Mouse (Mus musculus) MEL (cell line): Measurements from ENCODE around the gene Ndst4. TPM values are rescaled to one million over a fixed set of nuclear protein-coding genes. Genes with fewer than 3 reads are reported as not detected.

Experiments used
- DNase-seq: peaks from one replicate; pipeline ENCODE4 v3.0.0; 2011; ENCODE audit warnings: low read depth, low spot score
- H3K27ac ChIP-seq: 2 replicates; pipeline ENCODE4 v1.5.1; 2012; ENCODE audit warnings: low read depth, mild to moderate bottlenecking, control low read depth, low read length, moderate library complexity; ENCODE audit not compliant: control insufficient read depth
- H3K27me3 ChIP-seq, 2 experiments: fragments of 150-350 bp in 1 of 2; sonication (generic) in 1 of 2; 2 replicates each; pipeline ENCODE4 v1.6.1; 2012; ENCODE audit warnings: low read length in 2 of 2, mild to moderate bottlenecking in 2 of 2, improper control_type of control experiment in 1 of 2, moderate library complexity in 1 of 2; ENCODE audit not compliant: insufficient read depth in 2 of 2, control insufficient read depth in 1 of 2
- H3K36me3 ChIP-seq, 2 experiments: 2 replicates each; pipeline ENCODE4 v1.6.1; 2012 to 2014; ENCODE audit warnings: low read length in 2 of 2, improper control_type of control experiment in 1 of 2, inconsistent platforms in 1 of 2, mild to moderate bottlenecking in 1 of 2; ENCODE audit not compliant: insufficient read depth in 2 of 2, control insufficient read depth in 1 of 2
- H3K4me1 ChIP-seq, 2 experiments: fragments of 150-350 bp in 1 of 2; sonication (generic) in 1 of 2; 2 replicates each; pipeline ENCODE4 v1.6.1; 2012; ENCODE audit warnings: low read length in 2 of 2, improper control_type of control experiment in 1 of 2, mild to moderate bottlenecking in 1 of 2; ENCODE audit not compliant: insufficient read depth in 2 of 2, control insufficient read depth in 1 of 2
- H3K4me3 ChIP-seq, 2 experiments: fragments of 150-350 bp in 1 of 2; sonication (generic) in 1 of 2; 2 replicates each; pipeline ENCODE4 v1.5.1; 2012; ENCODE audit warnings: low read depth in 2 of 2, low read length in 2 of 2, mild to moderate bottlenecking in 2 of 2, moderate library complexity in 2 of 2, control low read depth in 1 of 2, improper control_type of control experiment in 1 of 2; ENCODE audit not compliant: control insufficient read depth in 1 of 2, insufficient read depth in 1 of 2
- H3K79me2 ChIP-seq: 2 replicates; pipeline ENCODE4 v1.6.1; 2012; ENCODE audit warnings: mild to moderate bottlenecking, low read length, moderate library complexity; ENCODE audit not compliant: control insufficient read depth, poor library complexity, insufficient read depth
- H3K9ac ChIP-seq: 2 replicates; pipeline ENCODE4 v1.6.1; 2012; ENCODE audit warnings: low read depth, mild to moderate bottlenecking, control low read depth, low read length, moderate library complexity; ENCODE audit not compliant: control insufficient read depth, poor library complexity, severe bottlenecking
- H3K9me3 ChIP-seq: fragments of 150-350 bp; sonication (generic); replicated peaks from 2 replicates; pipeline ENCODE4 v1.6.1; 2012; ENCODE audit warnings: mild to moderate bottlenecking, low read length, improper control_type of control experiment, moderate library complexity; ENCODE audit not compliant: insufficient read depth
- BHLHE40 ChIP-seq: IDR thresholded peaks from 2 replicates; pipeline ENCODE4 v1.6.1; 2012; ENCODE audit warnings: low read depth, mild to moderate bottlenecking, inconsistent platforms, low read length, improper control_type of control experiment, borderline replicate concordance
- CHD2 ChIP-seq: IDR thresholded peaks from 2 replicates; pipeline ENCODE4 v1.6.1; 2011; ENCODE audit warnings: low read length, improper control_type of control experiment
- E2F4 ChIP-seq: IDR thresholded peaks from 2 replicates; pipeline ENCODE4 v1.6.1; 2011; ENCODE audit warnings: low read depth, low read length, improper control_type of control experiment, borderline replicate concordance
- ELF1 ChIP-seq: IDR thresholded peaks from 2 replicates; pipeline ENCODE4 v1.6.1; 2014; ENCODE audit warnings: low read depth, mild to moderate bottlenecking, inconsistent platforms, low read length, improper control_type of control experiment, moderate library complexity
- EP300 ChIP-seq, 2 experiments: IDR thresholded peaks; 2 replicates each; pipeline ENCODE4 v1.6.1; 2011; ENCODE audit warnings: improper control_type of control experiment in 2 of 2, low read length in 2 of 2, low read depth in 1 of 2, mild to moderate bottlenecking in 1 of 2
- ETS1 ChIP-seq: IDR thresholded peaks from 2 replicates; pipeline ENCODE4 v1.6.1; 2012; ENCODE audit warnings: low read depth, mild to moderate bottlenecking, inconsistent platforms, low read length, improper control_type of control experiment, moderate library complexity
- GATA1 ChIP-seq: IDR thresholded peaks from 2 replicates; pipeline ENCODE4 v1.6.1; 2011; ENCODE audit warnings: low read depth, low read length, improper control_type of control experiment
- HCFC1 ChIP-seq: IDR thresholded peaks from 2 replicates; pipeline ENCODE4 v1.6.1; 2012; ENCODE audit warnings: low read depth, mild to moderate bottlenecking, inconsistent platforms, low read length, improper control_type of control experiment, moderate library complexity
- KAT2A ChIP-seq: conservative IDR thresholded peaks from 2 replicates; pipeline ENCODE4 v1.6.1; 2012; ENCODE audit warnings: low read depth, low read length, improper control_type of control experiment, inconsistent platforms
- MAX ChIP-seq: IDR thresholded peaks from 2 replicates; pipeline ENCODE4 v1.6.1; 2011; ENCODE audit warnings: low read length, improper control_type of control experiment
- MEF2A ChIP-seq: IDR thresholded peaks from 2 replicates; pipeline ENCODE4 v1.6.1; 2014; ENCODE audit warnings: low read depth, mild to moderate bottlenecking, inconsistent platforms, low read length, improper control_type of control experiment; ENCODE audit not compliant: poor library complexity, insufficient replicate concordance, severe bottlenecking; ENCODE audit errors: extremely low read depth
- MYB ChIP-seq: IDR thresholded peaks from 2 replicates; pipeline ENCODE4 v1.6.1; 2011; ENCODE audit warnings: mild to moderate bottlenecking, low read depth, low read length, improper control_type of control experiment
- NRF1 ChIP-seq: IDR thresholded peaks from 2 replicates; pipeline ENCODE4 v1.6.1; 2014; ENCODE audit warnings: low read depth, mild to moderate bottlenecking, inconsistent platforms, low read length, improper control_type of control experiment, moderate library complexity; ENCODE audit not compliant: poor library complexity, insufficient read depth, severe bottlenecking
- RAD21 ChIP-seq: IDR thresholded peaks from 2 replicates; pipeline ENCODE4 v1.6.1; 2011; ENCODE audit warnings: mild to moderate bottlenecking, low read depth, low read length, improper control_type of control experiment
- SMC3 ChIP-seq: IDR thresholded peaks from 2 replicates; pipeline ENCODE4 v1.6.1; 2011; ENCODE audit warnings: low read depth, low read length, improper control_type of control experiment
- USF1 ChIP-seq: IDR thresholded peaks from 2 replicates; pipeline ENCODE4 v1.6.1; 2014; ENCODE audit warnings: low read depth, mild to moderate bottlenecking, inconsistent platforms, low read length, improper control_type of control experiment, moderate library complexity
- USF2 ChIP-seq, 2 experiments: IDR thresholded peaks; 2 replicates each; pipeline ENCODE4 v1.6.1; 2011 to 2012; ENCODE audit warnings: improper control_type of control experiment in 2 of 2, low read length in 2 of 2, borderline replicate concordance in 1 of 2, inconsistent platforms in 1 of 2, low read depth in 1 of 2, mild to moderate bottlenecking in 1 of 2; ENCODE audit not compliant: insufficient read depth in 1 of 2
- ZC3H11A ChIP-seq: IDR thresholded peaks from 2 replicates; pipeline ENCODE4 v1.6.1; 2012; ENCODE audit warnings: low read depth, mild to moderate bottlenecking, inconsistent platforms, low read length, improper control_type of control experiment
- ZNF384 ChIP-seq: IDR thresholded peaks from 2 replicates; pipeline ENCODE4 v1.6.1; 2012; ENCODE audit warnings: low read depth, mild to moderate bottlenecking, inconsistent platforms, low read length, improper control_type of control experiment
- polyA plus RNA-seq, 2 experiments: library from polyadenylated mRNA; stranded (reverse) in 1 of 2; unstranded in 1 of 2; fragments of >175 nt in 1 of 2; fragments of >200 nt in 1 of 2; gene quantifications; 2 replicates each; pipeline versions ENCODE4 v1.2.1 to v1.2.4; 2012; ENCODE audit warnings: low replicate concordance in 2 of 2, low read depth in 1 of 2; ENCODE audit not compliant: insufficient read length in 2 of 2, insufficient read depth in 1 of 2, missing spikeins in 1 of 2
- total RNA-seq: library from RNA; depleted of rRNA; stranded (reverse); fragments of 300-350 nt; gene quantifications from 2 replicates; pipeline ENCODE4 v1.2.3, GENCODE M21; 2012

Ndst4 gene
- total and polyA plus RNA-seq, 3 experiments: not detected

- no peaks in the 10 kb centered on the region for H3K9me3 ChIP-seq
- no peak overlapping the region for H3K4me3 ChIP-seq
- DNase-seq: no peak
- H3K27me3 ChIP-seq: no peaks in the 10 kb centered on the region
- peaks cover 0 to 21% of the 10 kb centered on the region in 2 experiments; a peak in 2 of 4 replicates for H3K36me3 ChIP-seq
- no peak overlapping the region for H3K9ac ChIP-seq
- TF ChIP-seq HCFC1 (no peak), USF2 (IDR thresholded peaks at IDR 0.05; ENCODE audit: borderline replicate concordance in 1 of 2, insufficient read depth in 1 of 2, low read depth in 1 of 2, low read length in 2 of 2) (no peak), RAD21 (no peak), SMC3 (no peak), ETS1 (no peak), NRF1 (no peak), MEF2A (no peak), MYB (no peak), BHLHE40 (no peak), ZC3H11A (no peak), MAX (no peak), CHD2 (no peak), USF1 (no peak), ZNF384 (no peak), KAT2A (no peak), E2F4 (no peak), GATA1 (no peak), ELF1 (no peak), EP300 (IDR thresholded peaks at IDR 0.05; ENCODE audit: low read depth in 1 of 2, low read length in 2 of 2) (no peak)
- no peak overlapping the region for H3K27ac ChIP-seq
- no peaks in the 10 kb centered on the region for H3K79me2 ChIP-seq
- peaks cover 0 to 13% of the 10 kb centered on the region in 2 experiments; a peak in 3 of 4 replicates for H3K4me1 ChIP-seq
Observed at GRCm38 (mm10) chr3:125673997-125674794, 270.3 kb downstream of the Ndst4 start.
